Mouse (Mus musculus): ENCODE measurements around the gene Ube2z. TPM values are rescaled to one million over a fixed set of nuclear protein-coding genes. Genes with fewer than 3 reads are reported as not detected.
"Not testable (repeated sequence)": the region's sequence is repeated elsewhere in the genome, so short reads cannot be mapped to it uniquely, and the experiment has no call there.

The Ube2z gene
- 10 to 100 TPM; 68.1 to 72.8 TPM for total RNA-seq (2021)

GRCm38 (mm10) chr11:96065215-96065911 lies at the start of gene Ube2z:
Ube2z (minus strand) TSS chr11:96065388.
- DNase-seq: peak; percentile 99
- intact Hi-C loops (cut with DNase I): no loop called here

- intact Hi-C loops (cut with DNase I): no loop called here
- DNase-seq: no peak
These were observed 48.9 kb upstream of the Ube2z start for GRCm38 (mm10) chr11:96114077-96114476.

- intact Hi-C loops (cut with DNase I): no loop called here
These were observed 46.6 kb upstream of the Ube2z start, which contains the start of gene Calcoco2 for GRCm38 (mm10) chr11:96111751-96112150. Calcoco2 (minus strand) TSS chr11:96111964.

GRCm38 (mm10) chr11:96110950-96111349 lies 45.8 kb upstream of the Ube2z start:
- intact Hi-C loops (cut with DNase I); DNase-seq: not testable (repeated sequence)

More at GRCm38 (mm10) chr11:96111751-96112150, 46.6 kb upstream of the Ube2z start, which contains the start of gene Calcoco2:
- DNase-seq: no peak

GRCm38 (mm10) chr11:96108376-96108775 lies 43.2 kb upstream of the Ube2z start:
- intact Hi-C loops (cut with DNase I): no loop called here
- no peak for DNase-seq

DNA sequence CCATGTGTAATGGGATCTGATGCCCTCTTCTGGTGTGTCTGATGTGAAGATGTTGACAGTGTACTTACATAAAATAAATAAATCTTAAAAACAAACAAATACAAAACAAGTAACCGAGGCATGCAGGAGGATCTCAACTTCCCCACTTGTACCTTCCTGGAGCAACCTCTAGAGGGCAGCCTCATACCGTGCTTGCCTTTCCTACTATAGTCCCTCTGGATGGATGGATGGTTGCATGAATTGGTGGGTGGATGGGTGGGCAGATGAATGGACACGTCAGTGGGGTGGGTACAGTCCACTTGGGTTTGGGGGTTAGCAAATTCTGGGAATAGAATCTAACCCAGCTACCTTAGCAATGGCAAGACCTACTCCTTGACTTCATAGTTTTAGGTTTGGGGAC lies 28.2 kb upstream of the Ube2z start:
- intact Hi-C loops (cut with DNase I): loop anchor here (5.0 kb wide), 1 partner anchor 34 kb away; no protein-coding TSS in a partner anchor
- peak; percentile 38 for DNase-seq

DNA sequence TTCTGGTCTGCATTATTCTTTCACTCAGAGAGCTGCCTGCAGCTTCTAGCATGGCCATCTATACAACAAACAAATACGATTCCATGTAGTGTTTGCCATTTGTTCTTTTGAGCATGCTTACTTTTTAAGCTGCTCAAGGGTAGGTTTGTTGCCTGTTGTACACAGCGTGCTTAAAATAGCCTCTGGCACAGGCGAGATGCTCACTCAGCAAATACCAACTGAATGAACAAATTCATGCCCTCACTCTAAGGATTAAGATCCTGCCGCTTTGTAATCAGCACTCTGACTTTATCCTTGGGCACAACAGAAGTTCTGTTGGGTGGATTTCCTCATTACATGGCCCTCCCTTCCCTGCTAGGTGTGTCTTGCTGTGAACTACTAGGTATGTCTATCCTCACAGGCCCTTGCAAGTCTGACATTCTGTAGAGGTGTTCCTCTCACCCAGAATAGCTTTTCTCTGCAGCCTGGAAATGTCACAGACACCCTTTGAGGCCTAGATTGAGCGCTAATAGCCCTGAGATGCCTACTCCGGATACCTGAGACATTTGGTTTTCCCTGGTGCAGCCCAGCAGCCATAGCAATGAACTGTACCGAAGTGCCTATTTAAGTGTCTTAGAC lies 27.6 kb upstream of the Ube2z start:
- intact Hi-C loops (cut with DNase I): loop anchor here (5.0 kb wide), 1 partner anchor 35 kb away; no protein-coding TSS in a partner anchor
- no peak for DNase-seq

DNA sequence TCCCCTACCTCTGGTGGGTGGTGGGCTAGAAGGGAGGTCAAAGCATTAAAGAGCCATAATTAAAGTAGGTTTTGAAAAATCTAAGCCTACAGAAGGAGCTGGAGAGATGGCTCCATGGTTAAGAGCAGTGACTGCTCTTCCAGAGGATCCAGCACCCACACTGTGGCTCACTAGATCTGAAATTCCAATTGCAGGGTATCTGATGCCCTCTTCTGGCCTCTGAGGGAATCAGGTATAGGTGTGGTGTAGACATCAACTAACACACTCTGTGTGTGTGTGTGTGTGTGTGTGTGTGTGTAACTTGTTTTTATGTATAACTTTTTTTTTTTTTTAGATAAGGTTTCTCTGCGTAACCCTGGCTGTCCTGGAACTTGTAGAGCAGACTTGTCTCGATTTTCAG lies 25.9 kb upstream of the Ube2z start:
- intact Hi-C loops (cut with DNase I): loop anchor here (5.0 kb wide), 1 partner anchor 36 kb away; no protein-coding TSS in a partner anchor

DNA sequence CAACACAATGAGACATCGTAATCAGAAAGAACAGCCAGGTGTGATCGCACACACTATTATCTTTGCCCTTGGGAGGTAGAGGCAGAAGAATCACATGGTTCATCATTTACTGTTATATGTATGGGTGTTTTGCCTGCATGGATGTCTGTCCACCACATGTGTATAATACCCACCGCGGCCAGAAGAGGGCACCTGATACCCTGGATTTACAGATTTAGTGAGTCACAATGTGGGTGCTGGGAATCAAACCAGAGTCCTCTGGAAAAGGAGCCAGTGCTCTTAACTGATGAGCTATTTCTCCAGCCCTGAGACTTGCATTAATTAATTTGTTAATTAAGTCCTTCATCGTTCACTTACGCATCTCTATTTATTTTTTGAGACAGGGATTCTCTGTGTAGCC lies 22.8 kb upstream of the Ube2z start:
- no peak for DNase-seq
- intact Hi-C loops (cut with DNase I): no loop called here

More for the DNA sequence above, 25.9 kb upstream of the Ube2z start:
- no peak for DNase-seq

DNA sequence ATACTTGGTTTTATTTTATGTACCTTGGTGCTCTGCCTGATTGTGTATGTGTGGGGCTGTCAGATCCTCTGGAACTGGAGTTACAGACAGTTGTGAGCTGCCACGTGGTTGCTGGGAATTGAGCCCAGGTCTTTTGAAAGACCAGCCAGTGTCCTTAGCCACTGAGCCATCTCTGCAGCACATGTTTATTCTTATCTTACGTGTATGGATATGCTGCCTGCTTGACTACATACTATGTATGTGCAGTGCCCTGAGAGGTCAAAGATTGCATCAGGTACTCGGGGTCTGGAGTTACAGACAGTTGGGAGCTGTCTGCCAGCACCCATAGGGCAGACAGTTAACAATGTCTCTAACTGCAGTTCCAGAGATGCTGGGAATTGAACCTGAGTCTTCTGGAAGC lies 17.5 kb upstream of the Ube2z start:
- no peak for DNase-seq
- intact Hi-C loops (cut with DNase I): no loop called here

GRCm38 (mm10) chr11:96080736-96081135 lies 15.5 kb upstream of the Ube2z start:
- no peak for DNase-seq
- intact Hi-C loops (cut with DNase I): no loop called here

DNA sequence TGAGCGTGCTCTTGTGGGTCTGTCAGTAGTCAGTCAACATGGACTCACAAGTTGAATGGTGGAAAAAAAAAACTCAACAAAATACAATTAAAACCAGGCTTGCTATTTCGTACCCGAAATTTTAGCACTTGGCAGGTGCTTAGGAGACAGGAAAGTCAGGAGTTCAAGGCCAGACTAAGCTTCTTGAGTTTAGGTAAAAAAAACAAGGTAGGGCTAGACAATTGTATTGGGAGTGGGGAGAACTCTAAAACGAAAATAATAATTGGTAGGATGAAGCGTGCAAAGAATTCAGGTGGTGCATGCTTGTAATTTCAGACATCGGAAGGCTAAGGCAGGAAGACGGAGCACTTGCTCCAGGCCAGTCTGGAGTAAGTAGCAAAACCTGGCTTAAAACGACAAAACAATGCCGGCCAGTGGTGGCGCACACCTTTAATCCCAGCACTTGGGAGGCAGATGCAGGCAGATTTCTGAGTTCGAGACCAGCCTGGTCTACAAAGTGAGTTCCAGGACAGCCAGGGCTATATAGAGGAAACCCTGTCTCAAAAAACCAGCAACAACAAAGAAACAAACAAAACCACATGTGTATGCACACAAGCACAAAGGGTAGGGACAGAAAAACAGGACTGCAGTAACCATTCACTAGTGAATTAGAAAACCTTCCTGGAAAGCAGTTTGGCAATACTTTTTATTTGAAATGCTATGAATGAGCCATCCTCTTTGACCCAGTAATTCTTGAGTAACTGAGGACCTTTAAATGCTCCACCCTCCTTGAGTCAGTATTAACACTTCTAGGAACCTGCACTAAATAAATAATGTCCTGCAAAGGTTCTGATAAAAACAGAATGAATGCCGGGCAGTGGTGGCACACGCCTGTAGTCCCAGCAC lies 11.3 kb upstream of the Ube2z start:
- intact Hi-C loops (cut with DNase I): no loop called here
- no peak for DNase-seq

DNA sequence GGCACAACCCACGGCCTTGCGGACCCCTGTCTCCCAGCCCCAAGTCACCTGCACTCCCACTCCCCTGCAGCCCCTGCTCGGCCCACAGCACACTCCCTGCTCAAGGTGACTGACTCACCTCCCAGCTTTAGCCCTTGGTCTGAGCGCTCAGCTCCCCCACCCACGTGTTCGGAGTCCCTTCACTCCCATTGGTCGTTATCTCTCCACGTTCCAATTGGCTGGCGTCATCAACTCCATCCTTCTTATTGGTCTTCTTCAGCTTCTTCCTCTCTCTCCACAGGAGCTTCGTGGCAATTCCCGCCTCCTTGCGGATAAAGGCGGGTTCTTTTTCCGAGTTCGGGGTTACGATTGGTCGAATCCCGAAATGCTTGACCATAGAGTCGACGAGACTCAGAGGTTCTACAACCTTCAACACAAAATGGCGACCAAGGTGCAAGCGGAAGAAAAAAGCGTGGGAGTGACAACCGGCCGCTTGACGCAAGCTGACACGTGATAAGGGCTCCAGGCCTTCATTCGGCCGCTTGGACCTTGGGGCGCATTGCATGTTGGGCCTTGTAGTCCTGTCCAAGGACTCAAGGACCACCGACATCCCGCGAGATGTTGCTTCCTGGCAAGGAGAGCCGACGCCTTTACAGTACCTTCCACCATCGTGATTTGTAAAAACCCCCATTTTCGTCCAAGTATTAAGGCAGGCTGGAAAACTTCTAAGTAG lies 10.5 kb upstream of the Ube2z start, which contains the start of gene Atp5g1:
Gene Atp5g1 (minus strand): TSS at position 162 of the 712 bp plus-strand sequence.
- peak; percentile 98 for DNase-seq
- intact Hi-C loops (cut with DNase I): no loop called here

GRCm38 (mm10) chr11:96075177-96075508 lies 10.0 kb upstream of the Ube2z start:
- intact Hi-C loops (cut with DNase I): no loop called here
- no peak for DNase-seq

GRCm38 (mm10) chr11:96074351-96075176 lies 9.4 kb upstream of the Ube2z start:
- intact Hi-C loops (cut with DNase I): no loop called here

DNA sequence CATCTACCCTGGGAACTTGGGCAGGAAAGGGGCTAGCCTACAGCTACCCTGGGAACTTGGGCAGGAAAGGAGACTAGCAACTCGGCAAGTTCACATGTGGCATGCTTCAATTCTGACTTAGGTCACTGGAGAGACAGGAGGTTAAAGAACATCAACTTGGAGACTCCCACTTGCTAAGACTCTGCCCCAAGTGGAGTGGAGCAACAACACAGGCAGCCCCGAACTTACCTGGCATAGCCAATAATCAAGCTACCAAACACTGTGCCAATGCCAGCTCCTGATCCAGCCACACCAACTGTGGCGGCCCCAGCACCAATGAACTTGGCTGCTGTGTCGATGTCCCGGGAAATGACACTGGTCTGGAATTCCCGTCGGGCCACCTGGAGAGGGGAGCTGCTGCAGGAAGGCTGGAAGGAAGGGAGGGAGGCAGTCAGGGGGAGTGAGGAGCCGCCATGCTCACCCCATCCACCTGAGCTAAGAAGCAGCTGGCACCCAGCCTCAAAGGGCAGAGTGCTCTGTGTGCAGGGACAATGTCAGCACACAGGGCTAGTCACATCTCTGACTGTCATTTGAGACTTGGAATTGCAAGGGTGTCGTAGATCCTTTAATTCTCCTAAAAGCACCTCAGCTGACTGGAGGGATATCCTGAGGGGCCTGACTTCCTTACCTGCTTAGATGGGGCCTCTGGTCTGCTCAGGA lies 8.3 kb upstream of the Ube2z start:
- no peak for DNase-seq
- intact Hi-C loops (cut with DNase I): no loop called here

More at GRCm38 (mm10) chr11:96074351-96075176, 9.4 kb upstream of the Ube2z start:
- DNase-seq: no peak

DNA sequence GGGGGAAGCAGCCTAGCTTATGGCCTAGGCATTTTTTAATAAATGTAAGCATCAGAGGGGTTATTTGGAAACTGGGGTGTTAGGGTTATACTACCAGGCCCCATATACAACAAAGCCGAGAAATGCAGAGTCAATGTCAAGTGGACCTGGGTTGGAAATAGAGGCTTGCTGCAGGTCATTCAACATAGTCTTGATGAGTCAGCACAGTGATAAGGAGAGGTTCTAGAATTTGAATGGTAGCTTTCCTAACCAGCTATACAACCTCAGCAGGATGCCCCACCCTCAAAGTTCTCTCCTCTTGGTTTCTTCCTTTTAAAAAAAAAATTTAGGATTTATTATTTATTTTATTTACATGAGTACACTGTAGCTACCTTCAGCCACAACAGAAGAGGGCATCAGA lies 5.8 kb upstream of the Ube2z start:
- DNase-seq: no peak
- intact Hi-C loops (cut with DNase I): no loop called here

DNA sequence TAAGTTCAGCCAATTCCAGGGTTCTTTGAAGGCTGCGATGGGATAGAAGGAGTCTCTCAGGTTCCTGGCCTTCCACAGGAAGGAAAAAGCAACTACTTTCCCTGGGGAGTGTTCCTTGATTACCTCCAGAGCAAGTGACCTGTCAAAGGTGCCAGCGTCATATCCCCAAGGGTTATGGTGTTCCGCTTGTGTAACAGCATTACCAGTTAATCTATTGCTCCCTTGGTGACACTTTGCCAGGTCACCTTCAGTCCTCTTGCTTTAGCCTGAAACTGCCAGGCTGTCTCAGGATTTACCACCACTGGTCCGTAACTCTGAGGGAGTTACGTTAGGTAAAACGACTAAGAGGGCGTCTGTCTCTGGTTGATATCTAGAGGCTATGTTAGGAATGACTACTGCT lies 5.2 kb upstream of the Ube2z start:
- no peak for DNase-seq
- intact Hi-C loops (cut with DNase I): no loop called here

DNA sequence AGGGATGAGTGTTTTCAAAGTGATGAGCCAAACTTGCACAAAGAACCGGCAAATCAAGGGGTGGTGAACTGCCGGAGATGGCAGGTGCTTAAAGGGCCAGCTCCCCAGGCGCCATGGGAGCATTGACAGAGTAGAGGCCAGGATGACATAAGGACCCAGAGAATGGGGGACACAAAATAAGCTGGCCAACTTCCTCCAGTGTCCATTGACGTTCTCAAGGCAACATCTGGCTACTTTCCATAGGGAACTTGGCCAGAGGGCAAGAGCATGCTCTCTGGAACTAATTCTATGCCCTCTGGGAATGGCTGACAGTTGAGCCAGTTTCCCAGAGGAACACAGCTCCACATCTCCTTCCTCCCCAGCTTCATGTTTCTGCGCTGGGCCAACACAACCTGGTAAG lies 3.0 kb upstream of the Ube2z start:
- no peak for DNase-seq
- intact Hi-C loops (cut with DNase I): no loop called here

Measured in left cerebral cortex, postnatal 4 days (tissue).